Mouse (Mus musculus) forebrain, embryonic 14.5 days (tissue): ENCODE results near the gene Bloc1s1. TPM values are rescaled to one million over a fixed set of nuclear protein-coding genes. Genes with fewer than 3 reads are reported as not detected.
A peak's percentile ranks its signal among the peaks of the same experiment; 100 is the strongest.

ENCODE experiments used
- ATAC-seq: fragments of 200-750 bp; cut with Nextera tagmentation; 2 replicates; pipeline ENCODE4 v1.8.0; 2017; ENCODE audit warnings: mild to moderate bottlenecking, moderate library complexity
- DNase-seq: peaks from one replicate; pipeline ENCODE4 v3.0.0-alpha.2; 2015; ENCODE audit warnings: low spot score
- H3K27ac ChIP-seq: fragments of 300-500 bp; sonication (generic); 2 replicates; pipeline ENCODE4 v1.5.1; 2014; ENCODE audit warnings: low read depth, mild to moderate bottlenecking, control low read depth, low read length, moderate library complexity
- H3K27me3 ChIP-seq: fragments of 300-500 bp; sonication (generic); replicated peaks from 2 replicates; pipeline ENCODE4 v1.6.1; 2014; ENCODE audit warnings: low read length, control low read depth, mixed read lengths; ENCODE audit not compliant: control insufficient read depth, insufficient read depth
- H3K36me3 ChIP-seq: fragments of 300-500 bp; sonication (generic); 2 replicates; pipeline ENCODE4 v1.6.1; 2014; ENCODE audit warnings: low read length, control low read depth; ENCODE audit not compliant: control insufficient read depth, insufficient read depth
- H3K4me1 ChIP-seq: fragments of 300-500 bp; sonication (generic); 2 replicates; pipeline ENCODE4 v1.6.1; 2014; ENCODE audit warnings: antibody characterized with exemption, low read length, control low read depth; ENCODE audit not compliant: control insufficient read depth, insufficient read depth
- H3K4me2 ChIP-seq: fragments of 300-500 bp; sonication (generic); 2 replicates; pipeline ENCODE4 v1.6.1; 2014; ENCODE audit warnings: mild to moderate bottlenecking, control low read depth, low read length
- H3K4me3 ChIP-seq: fragments of 300-500 bp; sonication (generic); 2 replicates; pipeline ENCODE4 v1.5.1; 2014; ENCODE audit warnings: low read depth, low read length, control low read depth
- H3K9ac ChIP-seq: fragments of 300-500 bp; sonication (generic); 2 replicates; pipeline ENCODE4 v1.6.1; 2014; ENCODE audit warnings: mild to moderate bottlenecking, low read length, control low read depth, moderate library complexity
- H3K9me3 ChIP-seq: fragments of 300-500 bp; sonication (generic); replicated peaks from 2 replicates; pipeline ENCODE4 v1.6.1; 2016; ENCODE audit warnings: low read length, control low read depth, mixed read lengths; ENCODE audit not compliant: control insufficient read depth
- WGBS: fragments of 180-500 bp; shearing (Covaris S2); extraction: QIAGEN DNeasy Blood & Tissue Kit; methylation state at CpG from one replicate; pipeline ENCODE4 v1.1.7; 2014; 5-methylcytosine and 5-hydroxymethylcytosine counted together
- polyA plus RNA-seq: library from polyadenylated mRNA; unstranded; fragments of >200 nt; fragmentation: Nextera tagmentation; extraction: Ambion mirVana; gene quantifications from 2 replicates; pipeline ENCODE4 v1.2.1, GENCODE M21; 2014

The Bloc1s1 gene
- polyA plus RNA-seq, result 244 and 295 TPM in 2 replicates

GRCm38 (mm10) chr10:128923935-128924334 lies at the start of gene Bloc1s1:
Bloc1s1 (minus strand) TSS chr10:128924035.
- Histone ChIP-seq H3K9ac (peak within 1 kb of the TSS; percentile 73), H3K4me3 (peak within 1 kb of the TSS; percentile 63), H3K9me3 (no peaks in the 10 kb centered on the region), H3K27ac (peak within 1 kb of the TSS; percentile 86), H3K27me3 (no peaks in the 10 kb centered on the region), H3K4me2 (peak within 1 kb of the TSS; percentile 62), H3K36me3 (no peaks in the 10 kb centered on the region), H3K4me1 (peaks cover 20% of the 10 kb centered on the region)
- DNase-seq (no peak), ATAC-seq (no peak)
- 64% methylated on average over 9 of the region's 9 CpGs for WGBS

GRCm38 (mm10) chr10:128972841-128973240 lies 49.0 kb upstream of the Bloc1s1 start:
- no peak for DNase-seq
- no peak overlapping the region for H3K4me2 ChIP-seq
- 86% methylated on average over 4 of the region's 4 CpGs for WGBS
- H3K27me3 ChIP-seq, result no peaks in the 10 kb centered on the region
- H3K27ac ChIP-seq, result no peak overlapping the region
- ATAC-seq, result no peak
- H3K9ac ChIP-seq, result no peak overlapping the region
- no peaks in the 10 kb centered on the region for H3K9me3 ChIP-seq
- H3K4me1 ChIP-seq, result no peaks in the 10 kb centered on the region
- H3K36me3 ChIP-seq, result no peaks in the 10 kb centered on the region
- H3K4me3 ChIP-seq, result no peak overlapping the region

- H3K9ac ChIP-seq, result no peak overlapping the region
- H3K4me2 ChIP-seq, result no peak overlapping the region
- H3K4me3 ChIP-seq, result no peak overlapping the region
- no peak overlapping the region for H3K27ac ChIP-seq
- H3K27me3 ChIP-seq, result no peaks in the 10 kb centered on the region
- 51% methylated on average over 1 of the region's 1 CpGs for WGBS
- DNase-seq (no peak), ATAC-seq (no peak)
- H3K36me3 ChIP-seq, result no peaks in the 10 kb centered on the region
- no peaks in the 10 kb centered on the region for H3K9me3 ChIP-seq
- H3K4me1 ChIP-seq, result no peaks in the 10 kb centered on the region
These were observed 47.0 kb upstream of the Bloc1s1 start for GRCm38 (mm10) chr10:128970740-128971250.

GRCm38 (mm10) chr10:128968341-128968749 lies 44.5 kb upstream of the Bloc1s1 start:
- Histone ChIP-seq H3K9me3 (no peaks in the 10 kb centered on the region), H3K9ac (no peak overlapping the region), H3K4me2 (no peak overlapping the region), H3K4me3 (no peak overlapping the region), H3K27me3 (no peaks in the 10 kb centered on the region), H3K36me3 (no peaks in the 10 kb centered on the region), H3K4me1 (no peaks in the 10 kb centered on the region), H3K27ac (no peak overlapping the region)
- 55% methylated on average over 1 of the region's 1 CpGs for WGBS
- ATAC-seq (no peak), DNase-seq (no peak)

- Histone ChIP-seq H3K36me3 (no peaks in the 10 kb centered on the region), H3K9ac (no peak overlapping the region), H3K4me2 (no peak overlapping the region), H3K27ac (no peak overlapping the region), H3K4me1 (no peaks in the 10 kb centered on the region), H3K27me3 (no peaks in the 10 kb centered on the region), H3K4me3 (no peak overlapping the region), H3K9me3 (no peaks in the 10 kb centered on the region)
- no peak for DNase-seq
- 88% methylated on average over 6 of the region's 6 CpGs for WGBS
- no peak for ATAC-seq
These were observed 42.0 kb upstream of the Bloc1s1 start for GRCm38 (mm10) chr10:128965871-128966270.

- no peaks in the 10 kb centered on the region for H3K4me1 ChIP-seq
- no peak for ATAC-seq
- no peaks in the 10 kb centered on the region for H3K36me3 ChIP-seq
- H3K27ac ChIP-seq, result no peak overlapping the region
- 76% methylated on average over 2 of the region's 2 CpGs for WGBS
- H3K4me3 ChIP-seq, result no peak overlapping the region
- DNase-seq, result no peak
- no peaks in the 10 kb centered on the region for H3K27me3 ChIP-seq
- no peak overlapping the region for H3K4me2 ChIP-seq
- no peak overlapping the region for H3K9ac ChIP-seq
- no peaks in the 10 kb centered on the region for H3K9me3 ChIP-seq
These were observed 41.1 kb upstream of the Bloc1s1 start for GRCm38 (mm10) chr10:128964961-128965360.

- DNase-seq, result no peak
- no peaks in the 10 kb centered on the region for H3K27me3 ChIP-seq
- H3K9ac ChIP-seq, result no peak within 1 kb of the TSS
- H3K4me1 ChIP-seq, result no peaks in the 10 kb centered on the region
- no peak within 1 kb of the TSS for H3K27ac ChIP-seq
- H3K4me3 ChIP-seq, result no peak within 1 kb of the TSS
- H3K4me2 ChIP-seq, result no peak within 1 kb of the TSS
- no peaks in the 10 kb centered on the region for H3K9me3 ChIP-seq
- ATAC-seq, result no peak
- no peaks in the 10 kb centered on the region for H3K36me3 ChIP-seq
- WGBS, result 88% methylated on average over 12 of the region's 12 CpGs
These were observed 37.1 kb upstream of the Bloc1s1 start, which contains the start of gene Mettl7b for GRCm38 (mm10) chr10:128960590-128961584. Mettl7b (minus strand) TSS chr10:128960988.

GRCm38 (mm10) chr10:128960142-128960541 lies 36.3 kb upstream of the Bloc1s1 start:
- Histone ChIP-seq H3K4me2 (no peak overlapping the region), H3K4me3 (no peak overlapping the region), H3K36me3 (no peaks in the 10 kb centered on the region), H3K4me1 (no peaks in the 10 kb centered on the region), H3K9me3 (no peaks in the 10 kb centered on the region), H3K27me3 (no peaks in the 10 kb centered on the region), H3K9ac (no peak overlapping the region), H3K27ac (no peak overlapping the region)
- DNase-seq (no peak), ATAC-seq (no peak)
- 80% methylated on average over 4 of the region's 4 CpGs for WGBS

- Histone ChIP-seq H3K9me3 (no peaks in the 10 kb centered on the region), H3K9ac (no peak overlapping the region), H3K27me3 (no peaks in the 10 kb centered on the region), H3K27ac (no peak overlapping the region), H3K4me2 (no peak overlapping the region), H3K36me3 (no peaks in the 10 kb centered on the region), H3K4me3 (no peak overlapping the region), H3K4me1 (no peaks in the 10 kb centered on the region)
- 77% methylated on average over 10 of the region's 10 CpGs for WGBS
- DNase-seq, result no peak
- no peak for ATAC-seq
These were observed 34.5 kb upstream of the Bloc1s1 start for GRCm38 (mm10) chr10:128958340-128958739.
